27 mouse cellular contexts compared by ENCODE assay signal in genomic region chr2:76248242-76248641, GRCm38 (mm10).
DNase-seq lines count a peak whose midpoint lies in the region; ATAC-seq lines count a peak whose summit lies in the region.
"Had no signal": no experiment of that assay in that cellular context is flagged by ENCODE, and none has a peak within 500 bp of the region (broad histone marks: within the 10 kb centered on the region; RNA-seq: fewer than 3 reads in every experiment).

No protein-coding gene starts in this region.

- H3K9ac ChIP-seq in kidney, embryonic 15.5 days: no peak overlapping the region
- H3K9ac ChIP-seq in limb, embryonic 11.5 days (ENCODE audit: low read length): no peak overlapping the region
- H3K9ac ChIP-seq: embryonic facial prominence, embryonic 13.5 days; forebrain, embryonic 12.5 days; forebrain, embryonic 15.5 days; heart, embryonic 13.5 days; hindbrain, embryonic 12.5 days; hindbrain, embryonic 15.5 days had no signal

- no peaks in the 10 kb centered on the region for H3K9me3 ChIP-seq in kidney, embryonic 15.5 days (replicated peaks)
- H3K9me3 ChIP-seq in limb, embryonic 11.5 days (ENCODE audit: control insufficient read depth, low read length): no peaks in the 10 kb centered on the region
- no peaks in the 10 kb centered on the region for H3K9me3 ChIP-seq in limb, embryonic 10.5 days (replicated peaks)
- H3K9me3 ChIP-seq: embryonic facial prominence, embryonic 10.5 days; embryonic facial prominence, embryonic 13.5 days; forebrain, embryonic 12.5 days; forebrain, embryonic 15.5 days; heart, embryonic 10.5 days; heart, embryonic 13.5 days; hindbrain, embryonic 12.5 days; hindbrain, embryonic 15.5 days had no signal

- H3K4me2 ChIP-seq in kidney, embryonic 15.5 days: peak overlapping the region; percentile 36
- no peak overlapping the region for H3K4me2 ChIP-seq in limb, embryonic 11.5 days (ENCODE audit: low read depth, severe bottlenecking)
- H3K4me2 ChIP-seq: embryonic facial prominence, embryonic 13.5 days; forebrain, embryonic 12.5 days; forebrain, embryonic 15.5 days; heart, embryonic 13.5 days; hindbrain, embryonic 12.5 days; hindbrain, embryonic 15.5 days had no signal

- no peaks in the 10 kb centered on the region for H3K27me3 ChIP-seq in kidney, embryonic 15.5 days
- H3K27me3 ChIP-seq in limb, embryonic 11.5 days (ENCODE audit: control insufficient read depth, insufficient read depth, low read length): no peaks in the 10 kb centered on the region
- no peaks in the 10 kb centered on the region for H3K27me3 ChIP-seq in limb, embryonic 10.5 days (ENCODE audit: low read depth, poor library complexity, severe bottlenecking)
- H3K27me3 ChIP-seq: CH12.LX; embryonic facial prominence, embryonic 13.5 days; forebrain, embryonic 12.5 days; forebrain, embryonic 15.5 days; heart, embryonic 13.5 days; hindbrain, embryonic 12.5 days; hindbrain, embryonic 15.5 days had no signal

- peaks cover 6% of the 10 kb centered on the region for H3K4me1 ChIP-seq in kidney, embryonic 15.5 days
- 0 out of 2 replicates have a peak, but pooled peaks cover 3% of the 10 kb centered on the region for H3K4me1 ChIP-seq in limb, embryonic 11.5 days (ENCODE audit: control insufficient read depth, insufficient read depth, low read length)
- peaks cover 6% of the 10 kb centered on the region for H3K4me1 ChIP-seq in limb, embryonic 10.5 days
- H3K4me1 ChIP-seq: embryonic facial prominence, embryonic 13.5 days; forebrain, embryonic 12.5 days; forebrain, embryonic 15.5 days; heart, embryonic 10.5 days; heart, embryonic 13.5 days; hindbrain, embryonic 12.5 days; hindbrain, embryonic 15.5 days had no signal

- no peaks in the 10 kb centered on the region for H3K36me3 ChIP-seq in kidney, embryonic 15.5 days
- no peaks in the 10 kb centered on the region for H3K36me3 ChIP-seq in limb, embryonic 11.5 days (ENCODE audit: control insufficient read depth, insufficient read depth, low read length)
- no peaks in the 10 kb centered on the region for H3K36me3 ChIP-seq in limb, embryonic 10.5 days
- H3K36me3 ChIP-seq: embryonic facial prominence, embryonic 10.5 days; embryonic facial prominence, embryonic 13.5 days; forebrain, embryonic 12.5 days; forebrain, embryonic 15.5 days; heart, embryonic 10.5 days; heart, embryonic 13.5 days; hindbrain, embryonic 12.5 days; hindbrain, embryonic 15.5 days had no signal

- H3K27ac ChIP-seq in kidney, embryonic 15.5 days: no peak overlapping the region
- no peak overlapping the region for H3K27ac ChIP-seq in limb, embryonic 11.5 days (replicated peaks; ENCODE audit: low read depth, low read length)
- no peak overlapping the region for H3K27ac ChIP-seq in limb, embryonic 10.5 days
- H3K27ac ChIP-seq: embryonic facial prominence, embryonic 10.5 days; embryonic facial prominence, embryonic 13.5 days; forebrain, embryonic 12.5 days; forebrain, embryonic 15.5 days; heart, adult 2 months; heart, embryonic 10.5 days; heart, embryonic 13.5 days; hindbrain, embryonic 12.5 days; hindbrain, embryonic 15.5 days had no signal

- peak; percentile 83 for ATAC-seq in kidney, embryonic 15.5 days (replicated peaks; ENCODE audit: low FRiP score)
- no peak for ATAC-seq in limb, embryonic 11.5 days (ENCODE audit: insufficient number of reproducible peaks, low FRiP score, low TSS enrichment, low read depth)
- ATAC-seq: activated CD4-positive, CD25-positive, alpha-beta regulatory T cell, adult 4 months; forebrain, embryonic 15.5 days had no signal

- DNase-seq in embryo, embryonic 10 days (ENCODE audit: low spot score): peak; percentile 14
- no peak for DNase-seq in embryo, embryonic 9.5 days (ENCODE audit: extremely low spot score)
- no peak for DNase-seq in kidney, adult 18-20 months
- DNase-seq in limb, embryonic 11.5 days (ENCODE audit: low spot score): peak; percentile 22
- DNase-seq in limb, embryonic 10.5 days (ENCODE audit: low spot score): no peak
- DNase-seq in ZHBTc4 (ENCODE audit: low read depth, low spot score): peak; percentile 27
- DNase-seq: adrenal gland, postnatal 10 days; B cell, adult 2 months; cerebellum, adult 11 months; cerebellum, adult 2 months; cerebellum, adult 9-11 months; cerebellum, postnatal 25 days; gastrocnemius, postnatal 25 days; heart, adult 2 months; heart, postnatal 14 days had no signal

- WGBS in kidney, embryonic 15.5 days: 24% methylated on average over 10 of the region's 10 CpGs
- 50% methylated on average over 10 of the region's 10 CpGs for WGBS in limb, embryonic 11.5 days
- WGBS in limb, embryonic 10.5 days: 54% methylated on average over 10 of the region's 10 CpGs

- H3K4me3 ChIP-seq in kidney, embryonic 15.5 days (replicated peaks): no peak overlapping the region
- no peak overlapping the region for H3K4me3 ChIP-seq in limb, embryonic 11.5 days (ENCODE audit: low read depth, low read length)
- H3K4me3 ChIP-seq in limb, embryonic 10.5 days: no peak overlapping the region
- H3K4me3 ChIP-seq: embryonic facial prominence, embryonic 10.5 days; embryonic facial prominence, embryonic 13.5 days; erythroblast, embryonic 14.5 days; forebrain, embryonic 12.5 days; forebrain, embryonic 15.5 days; heart, adult 2 months; heart, embryonic 10.5 days; heart, embryonic 13.5 days; hindbrain, embryonic 12.5 days; hindbrain, embryonic 15.5 days had no signal

Comparison
In these comparisons a context has a peak if more than half of its experiments do, and no peak if none do; other contexts are left out.
1. DNase-seq: peak in embryo, embryonic 10 days (single experiment), limb, embryonic 11.5 days (single experiment) and ZHBTc4 (single experiment); none in embryo, embryonic 9.5 days (single experiment), kidney, adult 18-20 months (single experiment) and limb, embryonic 10.5 days (single experiment).